In genomic region chr11:60071221-60071620, GRCm38 (mm10) we compare ENCODE assay signal across 20 mouse cellular contexts. TPM values are rescaled to one million over a fixed set of nuclear protein-coding genes. Genes with fewer than 3 reads are reported as not detected.
DNase-seq lines count a peak whose midpoint lies in the region; ATAC-seq lines count a peak whose summit lies in the region.
"Had no signal": no experiment of that assay in that cellular context is flagged by ENCODE, and none has a peak within 500 bp of the region (broad histone marks: within the 10 kb centered on the region; RNA-seq: fewer than 3 reads in every experiment).

No protein-coding gene starts in this region.

- H3K4me3 ChIP-seq in forebrain, embryonic 10.5 days: no peak overlapping the region
- H3K4me3 ChIP-seq in forebrain, embryonic 16.5 days (replicated peaks; ENCODE audit: low read length): no peak overlapping the region
- H3K4me3 ChIP-seq: embryonic facial prominence, embryonic 12.5 days; heart, embryonic 10.5 days; heart, embryonic 15.5 days; hindbrain, embryonic 13.5 days; midbrain, embryonic 10.5 days; midbrain, embryonic 15.5 days; neural tube, embryonic 15.5 days had no signal

- H3K4me2 ChIP-seq in forebrain, embryonic 16.5 days (ENCODE audit: low read length): no peak overlapping the region
- H3K4me2 ChIP-seq: embryonic facial prominence, embryonic 12.5 days; heart, embryonic 15.5 days; hindbrain, embryonic 13.5 days; midbrain, embryonic 15.5 days; neural tube, embryonic 15.5 days had no signal

- peak overlapping the region; percentile 60; the same call in 1 of the 2 replicates for H3K27ac ChIP-seq in forebrain, embryonic 10.5 days
- no peak overlapping the region for H3K27ac ChIP-seq in forebrain, embryonic 16.5 days (ENCODE audit: low read length)
- H3K27ac ChIP-seq: embryonic facial prominence, embryonic 12.5 days; heart, embryonic 10.5 days; heart, embryonic 15.5 days; hindbrain, embryonic 13.5 days; kidney, postnatal 0 days; liver, embryonic 14.5 days; macrophage; midbrain, embryonic 15.5 days; neural tube, embryonic 15.5 days had no signal

- no peak for ATAC-seq in forebrain, embryonic 16.5 days
- ATAC-seq: intestine, embryonic 16.5 days; midbrain, embryonic 15.5 days had no signal

- H3K4me1 ChIP-seq in forebrain, embryonic 10.5 days: peaks cover 4% of the 10 kb centered on the region
- no peaks in the 10 kb centered on the region for H3K4me1 ChIP-seq in forebrain, embryonic 16.5 days (replicated peaks; ENCODE audit: control insufficient read depth, insufficient read depth, low read length)
- H3K4me1 ChIP-seq: embryonic facial prominence, embryonic 12.5 days; heart, embryonic 15.5 days; neural tube, embryonic 15.5 days had no signal

- 92% methylated on average over 6 of the region's 6 CpGs for WGBS in forebrain, embryonic 10.5 days
- 94% methylated on average over 6 of the region's 6 CpGs for WGBS in forebrain, embryonic 16.5 days

- no peaks in the 10 kb centered on the region for H3K9me3 ChIP-seq in forebrain, embryonic 10.5 days
- no peaks in the 10 kb centered on the region for H3K9me3 ChIP-seq in forebrain, embryonic 16.5 days (ENCODE audit: control insufficient read depth, low read length)
- H3K9me3 ChIP-seq: embryonic facial prominence, embryonic 12.5 days; heart, embryonic 10.5 days; heart, embryonic 15.5 days; hindbrain, embryonic 13.5 days; midbrain, embryonic 10.5 days; midbrain, embryonic 15.5 days; neural tube, embryonic 15.5 days had no signal

- no peaks in the 10 kb centered on the region for H3K36me3 ChIP-seq in forebrain, embryonic 10.5 days (replicated peaks)
- no peaks in the 10 kb centered on the region for H3K36me3 ChIP-seq in forebrain, embryonic 16.5 days (ENCODE audit: control insufficient read depth, insufficient read depth)
- H3K36me3 ChIP-seq: embryonic facial prominence, embryonic 12.5 days; heart, embryonic 10.5 days; heart, embryonic 15.5 days; hindbrain, embryonic 13.5 days; midbrain, embryonic 10.5 days; midbrain, embryonic 15.5 days; neural tube, embryonic 15.5 days had no signal

- intact Hi-C loops in left cerebral cortex, postnatal 4 days (cut with DNase I): no loop called here

- H3K9ac ChIP-seq in forebrain, embryonic 16.5 days (replicated peaks; ENCODE audit: low read depth, low read length): no peak overlapping the region
- H3K9ac ChIP-seq: embryonic facial prominence, embryonic 12.5 days; heart, embryonic 15.5 days; hindbrain, embryonic 13.5 days; liver, embryonic 14.5 days; midbrain, embryonic 15.5 days; neural tube, embryonic 15.5 days had no signal

- H3K27me3 ChIP-seq in forebrain, embryonic 10.5 days (ENCODE audit: poor library complexity, severe bottlenecking): no peaks in the 10 kb centered on the region
- no peaks in the 10 kb centered on the region for H3K27me3 ChIP-seq in forebrain, embryonic 16.5 days (replicated peaks; ENCODE audit: control insufficient read depth, insufficient read depth, low read length)
- H3K27me3 ChIP-seq: embryonic facial prominence, embryonic 12.5 days; hindbrain, embryonic 13.5 days; midbrain, embryonic 15.5 days; neural tube, embryonic 15.5 days had no signal

- DNase-seq in forebrain, embryonic 10.5 days (ENCODE audit: extremely low spot score, low spot score): no peak
- peak; percentile 56 for DNase-seq in left cerebral cortex, postnatal 4 days
- DNase-seq in left cerebral cortex, adult 11 months (ENCODE audit: low spot score): no peak
- DNase-seq in adipocyte (ENCODE audit: low spot score): peak; percentile 41
- peak; percentile 16 for DNase-seq in adrenal gland, postnatal 25 days
- no peak for DNase-seq in thymus, postnatal 36 days
- DNase-seq in urinary bladder, postnatal 10 days (ENCODE audit: low spot score): no peak
- DNase-seq: right cerebral cortex, adult 18-20 months had no signal

RNA-seq across cellular contexts. Expression of gene Pemt, which starts 24.9 kb away (rescaled TPM):
- 7.9 and 9.7 TPM in 2 replicates for polyA plus RNA-seq in forebrain, embryonic 10.5 days (2016; fragmentation: Nextera tagmentation; extraction: Ambion mirVana)
- 4.4 and 7.9 TPM in 2 replicates for polyA plus RNA-seq in forebrain, embryonic 16.5 days (2015; fragmentation: Nextera tagmentation; extraction: Ambion mirVana)
- 1 to 10 TPM; 6.7 to 7.5 TPM for total RNA-seq in left cerebral cortex, postnatal 4 days (2021)
- 5.1 and 16.5 TPM in 2 replicates for total RNA-seq in adrenal gland, postnatal 25 days (2021)

RNA-seq across cellular contexts. Expression of gene Rai1, which starts 33.6 kb away (rescaled TPM):
- polyA plus RNA-seq in forebrain, embryonic 10.5 days (2016; fragmentation: Nextera tagmentation; extraction: Ambion mirVana): 24.7 and 25.3 TPM in 2 replicates
- 30.2 and 30.3 TPM in 2 replicates for polyA plus RNA-seq in forebrain, embryonic 16.5 days (2015; fragmentation: Nextera tagmentation; extraction: Ambion mirVana)
- 10 to 100 TPM; 85.9 to 92.3 TPM for total RNA-seq in left cerebral cortex, postnatal 4 days (2021)
- 54.2 and 57.8 TPM in 2 replicates for total RNA-seq in adrenal gland, postnatal 25 days (2021)

Comparison
In these comparisons a context has a peak if more than half of its experiments do, and no peak if none do; other contexts are left out.
1. DNase-seq: peak in left cerebral cortex, postnatal 4 days (single experiment), adipocyte (single experiment) and adrenal gland, postnatal 25 days (single experiment); none in forebrain, embryonic 10.5 days (single experiment), left cerebral cortex, adult 11 months (single experiment), thymus, postnatal 36 days (0 of 2) and urinary bladder, postnatal 10 days (single experiment).